Mouse (Mus musculus): ENCODE data around the gene Bdp1.

The Bdp1 gene

DNA sequence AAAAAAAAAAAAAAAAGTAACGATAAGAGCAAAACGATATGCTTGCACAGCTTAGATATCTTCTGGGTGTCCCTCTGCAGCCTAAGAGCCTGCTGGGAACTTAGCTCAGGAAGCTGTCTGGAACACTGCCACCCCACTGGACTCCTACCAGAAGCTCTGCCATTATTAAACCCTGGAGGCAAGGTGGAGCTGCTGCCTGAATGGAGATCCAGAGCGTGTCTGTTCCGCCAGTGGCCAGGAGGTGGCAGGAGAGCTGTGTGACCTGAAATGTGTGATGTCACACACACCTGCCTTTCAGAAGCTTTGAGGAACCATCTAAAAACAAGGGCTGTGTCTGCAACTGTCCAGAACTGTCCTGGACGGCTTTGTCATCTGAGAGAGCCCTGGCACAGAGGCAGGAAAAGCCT is 102.1 kb downstream of the Bdp1 start:
- peak; percentile 85 for DNase-seq (ENCODE audit: low spot score)

DNA sequence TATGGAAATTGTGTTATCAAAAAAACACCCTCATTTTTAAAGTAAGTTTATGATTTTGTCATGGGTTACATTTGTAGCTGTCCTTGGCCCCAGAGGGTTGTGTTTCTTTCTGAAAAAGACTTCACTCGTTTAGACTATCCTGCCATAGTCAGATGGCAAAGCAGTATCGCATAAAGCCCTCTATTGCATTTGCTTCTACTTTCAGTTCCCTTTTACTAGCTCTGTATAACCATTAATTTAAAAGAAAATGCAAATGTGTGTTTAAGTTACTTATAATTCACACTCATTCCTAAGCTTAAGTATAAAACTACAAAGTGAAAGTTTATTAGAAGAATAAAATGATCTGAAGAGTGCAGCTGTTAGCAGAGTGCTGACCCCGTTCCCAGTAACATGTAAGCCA is 104.8 kb downstream of the Bdp1 start:
- DNase-seq (ENCODE audit: low spot score) = no peak

DNA sequence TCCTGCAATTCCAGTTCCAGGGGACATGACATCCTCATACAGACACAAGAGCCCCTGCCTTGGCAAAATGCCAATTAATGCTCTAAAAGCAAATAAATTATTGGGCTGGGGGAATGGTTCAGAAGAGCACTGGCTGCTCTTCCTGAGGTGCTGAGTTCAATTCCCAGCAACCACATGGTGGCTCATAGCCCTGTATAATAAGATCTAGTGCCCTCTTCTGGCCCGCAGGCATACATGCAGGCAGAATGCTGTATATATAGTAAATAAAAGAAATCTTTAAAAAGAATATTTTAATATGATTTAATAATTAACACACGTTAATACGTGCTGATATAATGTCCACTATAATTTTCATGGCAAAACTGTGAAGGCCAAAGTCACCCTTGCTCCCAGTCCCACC is 105.8 kb downstream of the Bdp1 start:
- DNase-seq (ENCODE audit: low spot score) = no peak

GRCm38 (mm10) chr13:99989592-99989991 is 114.3 kb downstream of the Bdp1 start:
- DNase-seq (ENCODE audit: low spot score) = no peak

DNA sequence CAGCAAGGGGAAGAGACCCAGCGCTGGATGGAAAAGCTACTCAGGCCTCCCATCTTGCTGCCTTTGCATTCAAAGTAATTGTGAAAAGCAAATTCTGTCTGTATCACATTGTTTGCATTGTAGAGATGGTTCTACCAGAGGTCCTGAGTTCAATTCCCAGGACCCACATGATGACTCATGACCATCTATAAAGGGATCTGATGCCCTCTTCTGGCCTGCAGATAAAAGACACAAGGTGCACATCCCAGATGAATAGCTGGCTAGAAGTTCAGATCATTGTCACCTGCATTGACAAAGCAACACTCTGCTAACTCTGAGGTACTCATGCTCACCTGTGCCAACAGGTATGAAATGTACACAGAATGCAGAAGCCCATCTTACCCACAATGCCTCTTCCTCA is 120.5 kb downstream of the Bdp1 start:
- DNase-seq (ENCODE audit: low spot score) = no peak

GRCm38 (mm10) chr13:99979406-99979805 is 124.5 kb downstream of the Bdp1 start:
- DNase-seq (ENCODE audit: low spot score) = no peak

- DNase-seq (ENCODE audit: low spot score) = no peak
These were observed 133.8 kb downstream of the Bdp1 start for GRCm38 (mm10) chr13:99970089-99970488.

Measured in urinary bladder, postnatal 14 days (tissue).